Mouse (Mus musculus): ENCODE data around the gene Pex10.

Gene Pex10

GRCm38 (mm10) chr4:155094565-155094964 lies 27.7 kb downstream of the Pex10 start:
- DNase-seq = peak; percentile 48

- DNase-seq = peak; percentile 89
Observed at GRCm38 (mm10) chr4:155095238-155095900, 28.6 kb downstream of the Pex10 start.

GRCm38 (mm10) chr4:155095967-155096366 lies 29.2 kb downstream of the Pex10 start:
- DNase-seq = no peak

GRCm38 (mm10) chr4:155097452-155097851 lies 30.6 kb downstream of the Pex10 start:
- DNase-seq = no peak

- DNase-seq = no peak
Observed at GRCm38 (mm10) chr4:155098572-155098971, 31.8 kb downstream of the Pex10 start.

GRCm38 (mm10) chr4:155107886-155108285 lies 41.1 kb downstream of the Pex10 start:
- DNase-seq = no peak

GRCm38 (mm10) chr4:155109471-155109870 lies 42.7 kb downstream of the Pex10 start:
- DNase-seq = no peak

GRCm38 (mm10) chr4:155113766-155114410 lies 47.1 kb downstream of the Pex10 start:
- DNase-seq = no peak

- no peak for DNase-seq
Observed at GRCm38 (mm10) chr4:155116607-155117006, 49.8 kb downstream of the Pex10 start.

GRCm38 (mm10) chr4:155117396-155117978 lies 50.7 kb downstream of the Pex10 start:
- no peak for DNase-seq

GRCm38 (mm10) chr4:155118278-155118677 lies 51.5 kb downstream of the Pex10 start:
- no peak for DNase-seq

GRCm38 (mm10) chr4:155120038-155120437 lies 53.2 kb downstream of the Pex10 start:
- DNase-seq = no peak

- no peak for DNase-seq
Observed at GRCm38 (mm10) chr4:155120583-155120982, 53.8 kb downstream of the Pex10 start.

- DNase-seq = no peak
Observed at GRCm38 (mm10) chr4:155121222-155121621, 54.4 kb downstream of the Pex10 start.

Data from right cerebral cortex, postnatal 4 days (tissue).